Mouse (Mus musculus) CH12.LX (cell line): Measurements from ENCODE around the gene Cox6a1. TPM values are rescaled to one million over a fixed set of nuclear protein-coding genes. Genes with fewer than 3 reads are reported as not detected.

ENCODE experiments used
- DNase-seq: peaks from one replicate; pipeline ENCODE4 v3.0.0-alpha.2; 2013; ENCODE audit errors: extremely low read depth
- H3K27ac ChIP-seq: 2 replicates; pipeline ENCODE4 v1.5.1; 2012; ENCODE audit warnings: low read depth, mild to moderate bottlenecking, control low read depth, moderate library complexity; ENCODE audit not compliant: insufficient read depth
- H3K27me3 ChIP-seq: replicated peaks from 2 replicates; pipeline ENCODE3; 2012; ENCODE audit warnings: inconsistent platforms
- H3K36me3 ChIP-seq, 2 experiments: replicated peaks in 1 of 2; 2 replicates each; pipeline versions ENCODE3 to v1.6.1; 2012; ENCODE audit warnings: inconsistent platforms in 1 of 2, low read length in 1 of 2, mild to moderate bottlenecking in 1 of 2, mixed read lengths in 1 of 2, moderate library complexity in 1 of 2; ENCODE audit not compliant: control insufficient read depth in 1 of 2, insufficient read depth in 1 of 2
- H3K4me1 ChIP-seq, 2 experiments: 2 replicates each; pipeline ENCODE4 v1.6.1; 2012; ENCODE audit warnings: inconsistent platforms in 1 of 2, moderate library complexity in 1 of 2; ENCODE audit not compliant: insufficient read depth in 2 of 2, control insufficient read depth in 1 of 2
- H3K4me2 ChIP-seq: 2 replicates; pipeline ENCODE4 v1.6.1; 2012; ENCODE audit warnings: low read depth, mild to moderate bottlenecking, control low read depth; ENCODE audit not compliant: poor library complexity, insufficient read depth, severe bottlenecking
- H3K4me3 ChIP-seq, 3 experiments: fragments of 150-350 bp in 1 of 3; sonication (generic) in 1 of 3; replicated peaks in 1 of 3; 2 replicates each; pipeline versions ENCODE3 to v1.5.1; 2011 to 2012; ENCODE audit warnings: low read depth in 2 of 3, low read length in 2 of 3, mild to moderate bottlenecking in 2 of 3, moderate library complexity in 2 of 3, control low read depth in 1 of 3, improper control_type of control experiment in 1 of 3, inconsistent platforms in 1 of 3, mixed read lengths in 1 of 3; ENCODE audit not compliant: poor library complexity in 1 of 3
- H3K79me2 ChIP-seq: replicated peaks from 2 replicates; pipeline ENCODE4 v1.6.1; 2012; ENCODE audit warnings: mild to moderate bottlenecking, moderate library complexity; ENCODE audit not compliant: control insufficient read depth, poor library complexity, insufficient read depth, severe bottlenecking; ENCODE audit errors: extremely low read depth
- H3K9ac ChIP-seq: 2 replicates; pipeline ENCODE4 v1.6.1; 2012; ENCODE audit warnings: low read depth, mild to moderate bottlenecking, control low read depth, moderate library complexity; ENCODE audit not compliant: insufficient read depth
- H3K9me3 ChIP-seq: replicated peaks from 2 replicates; pipeline ENCODE3; 2012; ENCODE audit warnings: low read length, inconsistent platforms, mixed read lengths
- BHLHE40 ChIP-seq: IDR thresholded peaks from 2 replicates; pipeline ENCODE4 v1.6.1; 2011; ENCODE audit warnings: mild to moderate bottlenecking, low read depth, low read length, improper control_type of control experiment
- CHD1 ChIP-seq: IDR thresholded peaks from 2 replicates; pipeline ENCODE4 v1.6.1; 2012; ENCODE audit warnings: low read depth, low read length, improper control_type of control experiment, inconsistent platforms
- CTCF ChIP-seq, 2 experiments: IDR thresholded peaks in 1 of 2; conservative IDR thresholded peaks in 1 of 2; 2 replicates each; pipeline ENCODE4 v1.5.1; 2011 to 2012; ENCODE audit warnings: low read depth in 2 of 2, low read length in 2 of 2, improper control_type of control experiment in 1 of 2, inconsistent platforms in 1 of 2, mild to moderate bottlenecking in 1 of 2, moderate library complexity in 1 of 2
- E2F4 ChIP-seq: IDR thresholded peaks from 2 replicates; pipeline ENCODE4 v1.6.1; 2011; ENCODE audit warnings: low read depth, low read length, improper control_type of control experiment; ENCODE audit not compliant: insufficient replicate concordance
- ETS1 ChIP-seq: conservative IDR thresholded peaks from 2 replicates; pipeline ENCODE4 v1.6.1; 2012; ENCODE audit warnings: low read depth, mild to moderate bottlenecking, inconsistent platforms, low read length, improper control_type of control experiment, moderate library complexity
- GABPA ChIP-seq: IDR thresholded peaks from 2 replicates; pipeline ENCODE4 v1.6.1; 2012; ENCODE audit warnings: low read depth, low read length, improper control_type of control experiment, inconsistent platforms; ENCODE audit not compliant: insufficient replicate concordance
- HCFC1 ChIP-seq: IDR thresholded peaks from 2 replicates; pipeline ENCODE4 v1.6.1; 2012; ENCODE audit warnings: low read depth, mild to moderate bottlenecking, inconsistent platforms, low read length, improper control_type of control experiment
- IRF4 ChIP-seq: IDR thresholded peaks from 2 replicates; pipeline ENCODE4 v1.6.1; 2014; ENCODE audit warnings: low read depth, mild to moderate bottlenecking, inconsistent platforms, low read length, improper control_type of control experiment
- JUN ChIP-seq: IDR thresholded peaks from 2 replicates; pipeline ENCODE4 v1.6.1; 2011; ENCODE audit warnings: low read depth, mild to moderate bottlenecking, low read length, improper control_type of control experiment, moderate library complexity; ENCODE audit not compliant: insufficient read depth
- JUND ChIP-seq: conservative IDR thresholded peaks from 2 replicates; pipeline ENCODE4 v1.6.1; 2011; ENCODE audit warnings: low read depth, low read length, improper control_type of control experiment
- MXI1 ChIP-seq: IDR thresholded peaks from 2 replicates; pipeline ENCODE4 v1.6.1; 2011; ENCODE audit warnings: mild to moderate bottlenecking, low read depth, low read length, improper control_type of control experiment
- NRF1 ChIP-seq: IDR thresholded peaks from 2 replicates; pipeline ENCODE4 v1.6.1; 2014; ENCODE audit warnings: low read depth, mild to moderate bottlenecking, inconsistent platforms, low read length, improper control_type of control experiment, moderate library complexity
- PAX5 ChIP-seq: IDR thresholded peaks from 2 replicates; pipeline ENCODE4 v1.6.1; 2012; ENCODE audit warnings: low read length, inconsistent platforms, mixed read lengths
- POLR2AphosphoS2 ChIP-seq: IDR thresholded peaks from 2 replicates; pipeline ENCODE4 v1.6.1; 2011; ENCODE audit warnings: low read depth, low read length, improper control_type of control experiment
- RAD21 ChIP-seq: IDR thresholded peaks from 2 replicates; pipeline ENCODE4 v1.6.1; 2011; ENCODE audit warnings: low read depth, mild to moderate bottlenecking, low read length, improper control_type of control experiment, moderate library complexity
- SIN3A ChIP-seq: IDR thresholded peaks from 2 replicates; pipeline ENCODE4 v1.6.1; 2012; ENCODE audit warnings: low read length, improper control_type of control experiment, inconsistent platforms
- SMC3 ChIP-seq: IDR thresholded peaks from 2 replicates; pipeline ENCODE4 v1.6.1; 2011; ENCODE audit warnings: low read depth, low read length, improper control_type of control experiment
- TBP ChIP-seq: conservative IDR thresholded peaks from 2 replicates; pipeline ENCODE4 v1.6.1; 2011; ENCODE audit warnings: low read depth, low read length, improper control_type of control experiment
- TCF12 ChIP-seq: IDR thresholded peaks from 2 replicates; pipeline ENCODE4 v1.6.1; 2014; ENCODE audit warnings: low read depth, mild to moderate bottlenecking, inconsistent platforms, low read length, improper control_type of control experiment
- UBTF ChIP-seq: IDR thresholded peaks from 2 replicates; pipeline ENCODE4 v1.6.1; 2012; ENCODE audit warnings: low read depth, mild to moderate bottlenecking, inconsistent platforms, low read length, improper control_type of control experiment, moderate library complexity
- USF1 ChIP-seq: IDR thresholded peaks from 2 replicates; pipeline ENCODE4 v1.6.1; 2014; ENCODE audit warnings: low read depth, mild to moderate bottlenecking, inconsistent platforms, low read length, improper control_type of control experiment
- ZC3H11A ChIP-seq: IDR thresholded peaks from 2 replicates; pipeline ENCODE4 v1.6.1; 2012; ENCODE audit warnings: low read depth, mild to moderate bottlenecking, inconsistent platforms, low read length, improper control_type of control experiment
- ZNF384 ChIP-seq: IDR thresholded peaks from 2 replicates; pipeline ENCODE4 v1.6.1; 2012; ENCODE audit warnings: low read depth, low read length, improper control_type of control experiment, inconsistent platforms
- dilution Hi-C: fragments of 300-500 bp; cut with MboI; formaldehyde crosslinking; loops from 2 replicates; pipeline ENCODE4 v1.14.3; 2020; ENCODE audit warnings: low sequenced_read_pairs; ENCODE audit not compliant: extremely low pct_unique_long_range_greater_than_20kb, extremely low pct_ligation_motif_present
- in situ Hi-C: fragments of 300-500 bp; cut with MboI; formaldehyde crosslinking; loops from 3 replicates; pipeline ENCODE4 v1.14.3; 2019; ENCODE audit warnings: low sequenced_read_pairs, low pct_ligation_motif_present, low pct_unique_long_range_greater_than_20kb, mixed read lengths
- polyA plus RNA-seq: library from polyadenylated mRNA; unstranded; fragments of >175 nt; gene quantifications from 2 replicates; pipeline ENCODE4 v1.2.1, GENCODE M21; 2012; ENCODE audit warnings: low read depth; ENCODE audit not compliant: insufficient read length
- total RNA-seq, 2 experiments: library from RNA; depleted of rRNA; stranded (reverse); fragments of 300-350 nt in 1 of 2; fragments of >200 nt in 1 of 2; gene quantifications; 2 replicates each; pipeline ENCODE4 v1.2.3; 2012 to 2014

The Cox6a1 gene
- total and polyA plus RNA-seq, 3 experiments = 257 to 673 (median 612) TPM

DNA sequence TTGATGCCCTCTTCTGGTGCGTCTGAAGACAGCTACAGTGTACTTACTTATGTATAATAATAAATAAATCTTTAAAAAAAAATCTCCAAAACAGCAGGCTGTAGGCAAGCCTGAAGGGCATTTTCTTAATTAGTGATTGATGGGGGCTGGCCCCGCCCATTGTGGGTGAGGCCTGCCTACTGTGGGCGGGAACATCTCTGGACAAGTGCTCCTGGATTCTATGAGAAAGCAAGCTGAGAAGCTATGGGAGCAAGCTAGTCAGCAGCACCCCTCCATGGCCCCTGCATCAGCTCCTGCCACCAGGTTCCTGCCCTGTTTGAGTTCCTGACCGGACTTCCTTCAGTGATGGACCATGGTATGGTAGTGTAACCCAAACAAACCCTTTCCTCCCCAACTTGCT is 16.0 kb upstream of the Cox6a1 start:
- no peaks in the 10 kb centered on the region for H3K27me3 ChIP-seq
- no peak overlapping the region for H3K9ac ChIP-seq
- H3K4me2 ChIP-seq = no peak overlapping the region
- dilution Hi-C loops (no loop called here), in situ Hi-C loops (no loop called here)
- H3K36me3 ChIP-seq = peaks cover 19 to 68% of the 10 kb centered on the region in 2 experiments
- DNase-seq = no peak
- H3K27ac ChIP-seq = no peak overlapping the region
- H3K4me3 ChIP-seq = no peak overlapping the region
- no peaks in the 10 kb centered on the region for H3K9me3 ChIP-seq
- H3K79me2 ChIP-seq = peaks cover 7% of the 10 kb centered on the region
- H3K4me1 ChIP-seq = peaks cover 0 to 12% of the 10 kb centered on the region in 2 experiments; a peak in 2 of 4 replicates
- TF ChIP-seq IRF4 (no peak), RAD21 (no peak), ZC3H11A (no peak), TBP (no peak)
- TF ChIP-seq, all 38 proteins: peak for 0

DNA sequence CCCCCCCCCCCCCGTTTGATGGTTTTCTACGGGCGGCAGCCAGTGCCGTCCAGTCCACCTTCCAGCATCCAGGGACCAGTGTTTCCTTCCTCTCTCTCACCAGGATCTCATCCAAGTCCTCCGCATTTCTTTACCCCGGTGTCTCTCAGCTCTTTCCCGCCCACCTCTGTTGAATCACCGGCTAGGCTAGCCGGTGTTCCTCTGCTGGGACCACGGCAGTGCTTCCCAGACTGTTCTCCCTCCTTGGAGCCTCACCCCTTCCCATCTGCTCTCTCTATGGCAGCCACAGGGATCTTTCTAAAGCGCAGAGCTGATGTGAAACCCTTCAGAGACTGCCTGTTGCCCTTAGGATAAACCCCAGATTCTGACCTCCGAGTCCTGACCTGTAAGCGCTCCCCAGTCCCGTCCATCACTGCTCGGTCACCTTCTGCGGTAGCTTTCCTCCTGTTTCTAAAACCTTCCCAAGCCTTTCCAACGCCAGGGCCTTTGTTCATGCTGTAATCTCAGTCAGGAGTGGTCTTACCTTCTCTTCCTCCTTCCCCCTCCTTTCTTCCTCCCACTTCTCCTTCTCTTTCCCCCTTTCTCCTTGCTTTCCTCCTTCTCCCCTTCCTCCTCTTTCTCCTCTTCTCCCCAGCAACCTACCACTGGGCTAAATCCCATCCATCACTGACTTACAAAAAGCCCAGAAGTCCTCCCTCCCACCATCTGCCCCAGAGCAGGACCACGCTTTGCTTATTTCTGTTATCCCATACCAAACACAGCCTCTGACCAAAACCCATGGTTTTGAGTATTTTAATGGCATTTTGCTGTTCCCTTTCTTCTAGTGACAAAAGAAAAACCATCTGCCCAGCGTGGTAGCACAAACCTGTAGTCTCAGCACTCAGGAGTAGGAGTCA is 14.3 kb upstream of the Cox6a1 start:
- dilution Hi-C loops (no loop called here), in situ Hi-C loops (no loop called here)
- Histone ChIP-seq H3K27me3 (no peaks in the 10 kb centered on the region), H3K36me3 (peaks cover 14 to 52% of the 10 kb centered on the region in 2 experiments), H3K27ac (no peak overlapping the region), H3K9ac (no peak overlapping the region), H3K4me2 (no peak overlapping the region), H3K9me3 (no peaks in the 10 kb centered on the region), H3K4me1 (peaks cover 0 to 12% of the 10 kb centered on the region in 2 experiments; a peak in 2 of 4 replicates), H3K4me3 (no peak overlapping the region), H3K79me2 (peaks cover 10% of the 10 kb centered on the region)
- no peak for TF ChIP-seq BHLHE40
- DNase-seq = no peak

DNA sequence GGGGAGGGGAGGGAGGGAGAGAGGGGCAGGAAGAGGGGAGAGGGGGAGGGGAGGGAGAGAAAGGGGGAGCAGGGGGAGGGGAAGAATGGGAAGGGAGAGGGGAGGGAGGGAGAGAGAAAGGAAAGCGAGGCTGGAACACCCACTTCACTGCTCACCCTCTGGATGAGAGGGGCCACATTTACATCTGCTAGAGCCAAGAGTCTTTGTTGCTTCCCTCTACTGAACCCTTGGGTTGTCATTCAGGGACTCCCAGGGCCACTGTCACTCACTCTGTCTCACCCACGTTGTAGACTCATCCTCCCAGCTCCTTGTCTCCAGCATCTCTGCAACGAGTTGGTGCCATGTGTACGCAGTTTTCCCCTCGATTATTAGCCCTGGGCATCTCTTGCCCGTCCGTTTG is 13.4 kb upstream of the Cox6a1 start:
- H3K9me3 ChIP-seq = no peaks in the 10 kb centered on the region
- H3K4me1 ChIP-seq = peaks cover 0 to 12% of the 10 kb centered on the region in 2 experiments; a peak in 2 of 4 replicates
- no peaks in the 10 kb centered on the region for H3K27me3 ChIP-seq
- no peak overlapping the region for H3K4me2 ChIP-seq
- dilution Hi-C loops (no loop called here), in situ Hi-C loops (no loop called here)
- DNase-seq = no peak
- no peak overlapping the region for H3K9ac ChIP-seq
- no peak overlapping the region for H3K27ac ChIP-seq
- H3K4me3 ChIP-seq = no peak overlapping the region
- H3K36me3 ChIP-seq = peaks cover 14 to 45% of the 10 kb centered on the region in 2 experiments
- TF ChIP-seq SMC3 (no peak), HCFC1 (no peak), SIN3A (no peak), PAX5 (no peak), CTCF (conservative IDR thresholded peaks at IDR 0.05 in 1 of 2, IDR thresholded peaks at IDR 0.05 in 1 of 2; ENCODE audit: low read depth in 2 of 2, low read length in 2 of 2) (no peak), ETS1 (no peak), USF1 (no peak), CHD1 (no peak), NRF1 (no peak), E2F4 (no peak), ZNF384 (no peak), RAD21 (no peak), GABPA (no peak), MXI1 (no peak), TCF12 (no peak), UBTF (no peak), JUND (no peak), POLR2AphosphoS2 (no peak), TBP (no peak), JUN (no peak)
- peaks cover 10% of the 10 kb centered on the region for H3K79me2 ChIP-seq
